Comparison of ENCODE assay signal across 18 mouse cellular contexts in the genomic region with DNA sequence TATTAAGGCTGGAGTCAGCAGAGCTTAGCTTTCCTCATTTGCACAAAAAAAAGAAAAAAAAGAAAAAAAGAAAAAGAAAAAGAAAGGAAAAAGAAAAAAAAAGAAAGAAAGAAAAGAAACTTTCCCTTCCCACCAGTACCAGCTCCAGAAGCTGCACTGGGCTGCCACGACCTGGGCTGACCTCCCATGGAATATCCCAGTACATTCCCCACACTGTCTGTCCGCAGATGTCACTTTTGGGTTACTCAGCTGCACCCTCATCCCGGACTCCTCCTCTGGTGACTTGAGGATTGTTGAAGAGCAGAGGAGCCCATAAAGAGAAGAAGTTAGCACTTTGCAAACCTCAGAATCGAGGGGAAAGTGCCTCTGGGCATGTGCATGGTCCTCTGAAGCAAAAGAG.
DNase-seq lines count a peak whose midpoint lies in the region; ATAC-seq and TF ChIP-seq lines count a peak whose summit lies in the region.
"Had no signal": no experiment of that assay in that cellular context is flagged by ENCODE, and none has a peak within 500 bp of the region (broad histone marks: within the 10 kb centered on the region; RNA-seq: fewer than 3 reads in every experiment).

No protein-coding gene starts in this region.

- no peak overlapping the region for H3K4me2 ChIP-seq in heart, embryonic 15.5 days
- H3K4me2 ChIP-seq: embryonic facial prominence, embryonic 12.5 days; forebrain, embryonic 15.5 days; heart, embryonic 12.5 days; hindbrain, embryonic 15.5 days had no signal

- 77% methylated on average over 4 of the region's 4 CpGs for WGBS in heart, embryonic 15.5 days
- 52% methylated on average over 4 of the region's 4 CpGs for WGBS in lung, adult 2 months

- no peak for TF ChIP-seq POLR2A in lung, adult 2 months (IDR thresholded peaks at IDR 0.05; ENCODE audit: borderline replicate concordance, extremely low read depth, low read depth, low read length)

- no peaks in the 10 kb centered on the region for H3K9me3 ChIP-seq in heart, embryonic 15.5 days (replicated peaks)
- H3K9me3 ChIP-seq: embryonic facial prominence, embryonic 12.5 days; forebrain, embryonic 15.5 days; heart, embryonic 12.5 days; hindbrain, embryonic 15.5 days had no signal

- H3K27me3 ChIP-seq in heart, embryonic 15.5 days, result no peaks in the 10 kb centered on the region
- H3K27me3 ChIP-seq: CH12.LX; embryonic facial prominence, embryonic 12.5 days; forebrain, embryonic 15.5 days; heart, embryonic 12.5 days; hindbrain, embryonic 15.5 days; Patski had no signal

- H3K9ac ChIP-seq in heart, embryonic 15.5 days, result no peak overlapping the region
- H3K9ac ChIP-seq: embryonic facial prominence, embryonic 12.5 days; forebrain, embryonic 15.5 days; heart, embryonic 12.5 days; hindbrain, embryonic 15.5 days had no signal

- TF ChIP-seq CTCF in lung, adult 2 months (IDR thresholded peaks at IDR 0.05; ENCODE audit: insufficient read depth, low read length), result no peak

- peak overlapping the region; percentile 69; the same call in 1 of the 2 replicates for H3K27ac ChIP-seq in heart, embryonic 15.5 days
- H3K27ac ChIP-seq: embryonic facial prominence, embryonic 12.5 days; forebrain, embryonic 15.5 days; hindbrain, embryonic 15.5 days had no signal

- peaks cover 32% of the 10 kb centered on the region for H3K4me1 ChIP-seq in heart, embryonic 15.5 days (replicated peaks)
- H3K4me1 ChIP-seq in lung, adult 2 months (ENCODE audit: control insufficient read depth, insufficient read depth, low read length), result peaks cover 10% of the 10 kb centered on the region
- H3K4me1 ChIP-seq: embryonic facial prominence, embryonic 12.5 days had no signal

- H3K4me3 ChIP-seq in heart, embryonic 15.5 days, result no peak overlapping the region
- H3K4me3 ChIP-seq in lung, adult 2 months (replicated peaks; ENCODE audit: extremely low read depth, low read depth, low read length), result no peak overlapping the region
- H3K4me3 ChIP-seq: embryonic facial prominence, embryonic 12.5 days; forebrain, embryonic 15.5 days; heart, embryonic 12.5 days; hindbrain, embryonic 15.5 days had no signal

- ATAC-seq in heart, embryonic 15.5 days (replicated peaks; ENCODE audit: insufficient number of reproducible peaks, insufficient read depth, low FRiP score, low read depth), result no peak
- ATAC-seq: activated CD4-positive, CD25-positive, alpha-beta regulatory T cell, adult 4 months; forebrain, embryonic 15.5 days; intestine, embryonic 16.5 days; Patski had no signal

- H3K36me3 ChIP-seq in heart, embryonic 15.5 days, result no peaks in the 10 kb centered on the region; the same call in 1 of the 2 replicates
- H3K36me3 ChIP-seq: embryonic facial prominence, embryonic 12.5 days; forebrain, embryonic 15.5 days; heart, embryonic 12.5 days; hindbrain, embryonic 15.5 days had no signal

- no peak for DNase-seq in heart, adult 8-10 months (ENCODE audit: low spot score)
- DNase-seq in lung, postnatal 10 days, result peak; percentile 27
- DNase-seq in lung, adult 2 months, result no peak
- peak; percentile 57 for DNase-seq in gastrocnemius, postnatal 14 days
- DNase-seq in frontal cortex, postnatal 10 days (ENCODE audit: low spot score in 2 of 2), result no peak
- DNase-seq: adrenal gland, postnatal 14 days; cerebellum, adult 11-12 months; cerebellum, adult 9-10 months; cerebellum, postnatal 25 days had no signal

- intact Hi-C loops in gastrocnemius, postnatal 14 days (cut with DNase I; ENCODE audit: low total_unique reads), result no loop called here

Comparison
In these comparisons a context has a peak if more than half of its experiments do, and no peak if none do; other contexts are left out.
1. DNase-seq: peak in lung, postnatal 10 days (single experiment) and gastrocnemius, postnatal 14 days (single experiment); none in heart, adult 8-10 months (single experiment), lung, adult 2 months (single experiment) and frontal cortex, postnatal 10 days (0 of 2).